Mouse (Mus musculus) MEL (cell line): ENCODE results near the gene Htr5b.

Experiments used
- BHLHE40 ChIP-seq: IDR thresholded peaks from 2 replicates; pipeline ENCODE4 v1.6.1; 2012; ENCODE audit warnings: low read depth, mild to moderate bottlenecking, inconsistent platforms, low read length, improper control_type of control experiment, borderline replicate concordance
- CTCF ChIP-seq, 3 experiments: IDR thresholded peaks in 2 of 3; conservative IDR thresholded peaks in 1 of 3; 2 replicates each; pipeline ENCODE4 v1.5.1; 2011 to 2012; ENCODE audit warnings: low read length in 3 of 3, low read depth in 2 of 3, mild to moderate bottlenecking in 2 of 3, improper control_type of control experiment in 1 of 3, inconsistent platforms in 1 of 3, mixed read lengths in 1 of 3, moderate library complexity in 1 of 3; ENCODE audit not compliant: control insufficient read depth in 1 of 3, insufficient read depth in 1 of 3, poor library complexity in 1 of 3, severe bottlenecking in 1 of 3
- E2F4 ChIP-seq: IDR thresholded peaks from 2 replicates; pipeline ENCODE4 v1.6.1; 2011; ENCODE audit warnings: low read depth, low read length, improper control_type of control experiment, borderline replicate concordance
- GATA1 ChIP-seq: IDR thresholded peaks from 2 replicates; pipeline ENCODE4 v1.6.1; 2011; ENCODE audit warnings: low read depth, low read length, improper control_type of control experiment
- MAX ChIP-seq: IDR thresholded peaks from 2 replicates; pipeline ENCODE4 v1.6.1; 2011; ENCODE audit warnings: low read length, improper control_type of control experiment
- MEF2A ChIP-seq: IDR thresholded peaks from 2 replicates; pipeline ENCODE4 v1.6.1; 2014; ENCODE audit warnings: low read depth, mild to moderate bottlenecking, inconsistent platforms, low read length, improper control_type of control experiment; ENCODE audit not compliant: poor library complexity, insufficient replicate concordance, severe bottlenecking; ENCODE audit errors: extremely low read depth
- NRF1 ChIP-seq: IDR thresholded peaks from 2 replicates; pipeline ENCODE4 v1.6.1; 2014; ENCODE audit warnings: low read depth, mild to moderate bottlenecking, inconsistent platforms, low read length, improper control_type of control experiment, moderate library complexity; ENCODE audit not compliant: poor library complexity, insufficient read depth, severe bottlenecking
- POLR2A ChIP-seq, 2 experiments: IDR thresholded peaks; 2 replicates each; pipeline ENCODE4 v1.6.1; 2011 to 2012; ENCODE audit warnings: low read length in 2 of 2, mild to moderate bottlenecking in 2 of 2, control low read depth in 1 of 2, improper control_type of control experiment in 1 of 2, low read depth in 1 of 2, moderate library complexity in 1 of 2; ENCODE audit not compliant: control insufficient read depth in 1 of 2, insufficient read depth in 1 of 2, poor library complexity in 1 of 2
- RAD21 ChIP-seq: IDR thresholded peaks from 2 replicates; pipeline ENCODE4 v1.6.1; 2011; ENCODE audit warnings: mild to moderate bottlenecking, low read depth, low read length, improper control_type of control experiment
- SMC3 ChIP-seq: IDR thresholded peaks from 2 replicates; pipeline ENCODE4 v1.6.1; 2011; ENCODE audit warnings: low read depth, low read length, improper control_type of control experiment
- ZC3H11A ChIP-seq: IDR thresholded peaks from 2 replicates; pipeline ENCODE4 v1.6.1; 2012; ENCODE audit warnings: low read depth, mild to moderate bottlenecking, inconsistent platforms, low read length, improper control_type of control experiment
- ZNF384 ChIP-seq: IDR thresholded peaks from 2 replicates; pipeline ENCODE4 v1.6.1; 2012; ENCODE audit warnings: low read depth, mild to moderate bottlenecking, inconsistent platforms, low read length, improper control_type of control experiment

GRCm38 (mm10) chr1:121540361-121540760 lies 12.1 kb upstream of the Htr5b start:
- TF ChIP-seq MEF2A (no peak), ZC3H11A (no peak), POLR2A (IDR thresholded peaks at IDR 0.05; ENCODE audit: control insufficient read depth in 1 of 2, insufficient read depth in 1 of 2, low read depth in 1 of 2, low read length in 2 of 2, poor library complexity in 1 of 2) (no peak), MAX (no peak), NRF1 (no peak), CTCF (IDR thresholded peaks at IDR 0.05 in 2 of 3, conservative IDR thresholded peaks at IDR 0.05 in 1 of 3; ENCODE audit: control insufficient read depth in 1 of 3, insufficient read depth in 1 of 3, low read depth in 2 of 3, low read length in 3 of 3, poor library complexity in 1 of 3, severe bottlenecking in 1 of 3) (no peak), BHLHE40 (no peak), E2F4 (no peak), GATA1 (no peak), RAD21 (no peak), ZNF384 (no peak), SMC3 (no peak)
